Mouse (Mus musculus): ENCODE measurements around the gene Yjefn3.

DNA sequence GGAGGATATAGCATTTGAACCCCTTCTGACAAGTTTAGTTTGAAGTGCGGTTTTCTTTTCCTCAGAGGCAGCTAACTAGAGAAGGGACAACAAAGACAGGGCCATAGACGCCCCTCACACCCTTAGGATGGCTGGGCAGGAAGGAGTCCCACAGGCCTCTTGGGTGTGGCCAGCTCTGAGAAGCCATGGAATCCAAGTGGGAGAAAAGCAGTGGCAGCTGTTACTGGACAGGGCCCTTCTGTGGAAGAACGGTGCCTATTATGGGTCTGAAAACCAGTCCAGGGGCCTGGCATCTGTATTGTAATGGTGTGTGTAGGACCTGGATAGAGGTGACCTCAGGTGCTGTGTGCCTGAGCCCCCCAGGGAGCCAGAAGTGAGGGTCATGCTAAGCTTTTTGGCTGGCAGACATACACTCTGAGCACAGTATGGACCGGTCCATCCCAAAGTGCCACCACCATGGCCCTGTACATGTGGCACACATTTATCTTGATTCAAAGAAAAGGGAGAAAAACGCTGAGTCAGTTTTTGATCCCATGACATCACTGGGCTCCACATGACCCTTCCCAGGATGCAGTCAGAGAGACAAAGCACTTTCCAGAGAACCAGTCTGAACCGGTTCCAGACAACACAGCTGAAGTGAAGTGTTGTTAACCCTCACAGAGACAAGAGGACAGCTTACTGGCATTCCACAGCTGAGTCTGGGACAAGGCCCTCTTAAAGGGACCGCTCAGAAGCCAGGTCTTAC lies 33.7 kb upstream of the Yjefn3 start:
- no peak for TF ChIP-seq CTCF (IDR thresholded peaks at IDR 0.05; ENCODE audit: control insufficient read depth, insufficient read depth, low read length)
- TF ChIP-seq POLR2A (IDR thresholded peaks at IDR 0.05; ENCODE audit: borderline replicate concordance, control insufficient read depth, low read depth, low read length): no peak
